Mouse (Mus musculus): ENCODE measurements at regions not wholly inside any gene's neighbourhood (a gene's known extent, or its start where the extent isn't known, plus 50 kb on each side); places are given as distances from the start of the nearest gene placed in this dataset.

DNA sequence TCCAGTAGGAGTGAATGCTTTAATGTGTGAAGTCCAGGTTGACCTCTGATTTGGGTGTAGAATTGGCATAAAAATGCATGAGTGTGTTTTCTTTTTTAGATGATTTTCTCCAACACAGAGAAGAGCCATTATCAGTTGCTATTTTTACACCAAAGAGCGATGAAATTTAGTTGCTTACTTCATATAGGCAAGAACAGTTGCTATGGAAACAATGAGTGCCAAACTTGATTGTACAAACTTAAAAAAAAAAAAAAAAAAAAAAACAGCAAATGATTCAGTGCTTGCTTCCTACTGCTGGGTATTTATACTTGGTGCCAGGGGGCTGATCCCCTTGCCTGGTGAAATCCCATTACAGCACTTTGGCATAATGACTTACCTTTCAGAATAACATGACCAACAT, 268.0 kb downstream of the Sec23a start:
- Histone ChIP-seq H3K4me1 (no peaks in the 10 kb centered on the region), H3K36me3 (no peaks in the 10 kb centered on the region), H3K9ac (no peak overlapping the region), H3K27me3 (no peaks in the 10 kb centered on the region), H3K4me2 (replicated peaks) (no peak overlapping the region), H3K9me3 (no peaks in the 10 kb centered on the region), H3K4me3 (no peak overlapping the region), H3K27ac (no peak overlapping the region)
- 86% methylated on average over 1 of the region's 1 CpGs for WGBS
- ATAC-seq (ENCODE audit: low FRiP score, low read depth), result no peak

DNA sequence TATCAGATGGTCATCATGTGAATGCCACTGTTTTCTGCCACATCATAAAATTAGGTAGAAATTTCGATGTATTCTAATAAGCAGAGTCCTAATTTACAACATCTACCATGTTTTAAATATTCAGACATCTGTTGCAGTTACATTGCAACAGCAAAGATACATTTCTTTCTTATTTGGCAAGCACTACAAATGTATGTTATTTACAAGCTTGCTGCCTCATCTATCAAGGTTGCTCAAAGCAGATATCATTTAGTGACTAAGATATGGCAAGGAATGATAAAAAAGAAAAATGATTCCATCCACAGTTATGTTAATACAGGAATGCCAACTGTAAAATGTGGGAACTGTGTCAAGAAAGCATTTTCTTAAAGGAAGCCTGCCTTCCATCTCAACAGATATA, 283.7 kb downstream of the Sec23a start:
- H3K27me3 ChIP-seq, result no peaks in the 10 kb centered on the region
- 64% methylated on average over 1 of the region's 1 CpGs for WGBS
- H3K9ac ChIP-seq, result no peak overlapping the region
- H3K4me1 ChIP-seq, result 0 out of 2 replicates have a peak, but pooled peaks cover 3% of the 10 kb centered on the region
- H3K4me3 ChIP-seq, result no peak overlapping the region
- no peak overlapping the region for H3K27ac ChIP-seq
- H3K36me3 ChIP-seq, result no peaks in the 10 kb centered on the region
- no peak overlapping the region for H3K4me2 ChIP-seq (replicated peaks)
- no peaks in the 10 kb centered on the region for H3K9me3 ChIP-seq
- ATAC-seq (ENCODE audit: low FRiP score, low read depth), result no peak

DNA sequence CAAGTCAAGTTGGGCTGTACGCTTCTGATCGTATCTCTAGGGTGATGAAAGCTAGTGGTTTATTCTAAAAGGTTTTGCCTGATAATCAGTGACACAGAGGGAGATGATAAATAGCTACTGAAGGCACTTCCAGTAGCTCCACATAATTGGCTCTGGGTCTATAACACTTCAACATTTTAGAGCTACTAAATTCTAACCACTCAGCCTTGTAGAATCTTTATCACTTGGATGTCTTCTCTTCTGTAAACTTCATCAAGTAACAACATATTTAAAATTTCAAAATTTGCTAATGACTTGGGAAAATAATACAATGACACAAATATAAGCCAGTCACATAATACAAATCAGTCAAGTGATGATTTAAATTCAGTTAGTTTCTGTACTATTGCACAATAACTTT, 284.3 kb downstream of the Sec23a start:
- Histone ChIP-seq H3K9me3 (no peaks in the 10 kb centered on the region), H3K4me1 (0 out of 2 replicates have a peak, but pooled peaks cover 3% of the 10 kb centered on the region), H3K27me3 (no peaks in the 10 kb centered on the region), H3K9ac (no peak overlapping the region), H3K4me3 (no peak overlapping the region), H3K4me2 (replicated peaks) (no peak overlapping the region), H3K36me3 (no peaks in the 10 kb centered on the region), H3K27ac (no peak overlapping the region)
- 93% methylated on average over 2 of the region's 2 CpGs for WGBS
- ATAC-seq (ENCODE audit: low FRiP score, low read depth), result no peak

DNA sequence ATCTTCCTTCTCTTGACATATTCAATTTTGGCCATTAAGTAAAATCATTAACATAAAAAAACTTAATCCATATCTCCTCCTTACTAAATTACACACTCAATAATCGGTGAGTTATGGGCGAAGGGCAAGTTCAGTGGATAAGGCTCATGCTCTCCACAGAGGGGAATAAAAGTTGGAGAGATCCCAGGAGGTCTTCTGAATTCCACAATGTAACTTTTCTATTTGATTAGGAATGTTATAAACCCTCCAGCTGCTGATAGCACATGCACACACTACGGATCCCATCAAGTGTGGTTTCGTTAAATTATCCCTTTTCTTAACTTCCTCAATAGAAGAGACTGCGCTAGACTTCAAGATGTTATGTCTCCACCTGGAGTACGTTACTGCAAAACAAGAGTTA, 293.9 kb downstream of the Sec23a start:
- no peaks in the 10 kb centered on the region for H3K27me3 ChIP-seq
- no peaks in the 10 kb centered on the region for H3K4me1 ChIP-seq
- no peaks in the 10 kb centered on the region for H3K36me3 ChIP-seq
- H3K9me3 ChIP-seq, result no peaks in the 10 kb centered on the region
- no peak overlapping the region for H3K4me2 ChIP-seq (replicated peaks)
- 88% methylated on average over 6 of the region's 6 CpGs for WGBS
- H3K9ac ChIP-seq, result no peak overlapping the region
- H3K4me3 ChIP-seq, result no peak overlapping the region
- ATAC-seq (ENCODE audit: low FRiP score, low read depth), result no peak
- no peak overlapping the region for H3K27ac ChIP-seq

DNA sequence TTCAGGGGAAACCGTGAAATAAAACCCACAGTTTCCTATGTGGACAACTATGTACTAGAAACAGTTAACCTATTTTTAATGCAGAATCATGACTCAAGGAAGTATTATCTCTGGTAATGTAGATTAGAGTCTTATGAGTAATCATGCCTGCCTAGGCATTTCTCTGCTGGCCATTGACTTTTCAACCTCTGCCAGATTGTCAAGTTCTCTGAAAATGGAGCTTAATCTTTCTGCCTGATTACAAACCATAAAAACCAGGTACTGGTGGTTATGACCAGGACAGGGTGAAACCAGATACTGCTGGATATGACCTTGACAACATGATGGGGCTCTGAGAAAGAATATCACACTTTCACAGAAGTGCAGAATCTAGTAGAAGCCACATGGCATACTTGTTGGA, 297.6 kb downstream of the Sec23a start:
- Histone ChIP-seq H3K9me3 (no peaks in the 10 kb centered on the region), H3K4me2 (replicated peaks) (no peak overlapping the region), H3K36me3 (no peaks in the 10 kb centered on the region), H3K9ac (no peak overlapping the region), H3K4me1 (no peaks in the 10 kb centered on the region), H3K27ac (no peak overlapping the region), H3K27me3 (no peaks in the 10 kb centered on the region), H3K4me3 (no peak overlapping the region)
- ATAC-seq (ENCODE audit: low FRiP score, low read depth), result no peak
- 82% methylated on average over 1 of the region's 1 CpGs for WGBS

DNA sequence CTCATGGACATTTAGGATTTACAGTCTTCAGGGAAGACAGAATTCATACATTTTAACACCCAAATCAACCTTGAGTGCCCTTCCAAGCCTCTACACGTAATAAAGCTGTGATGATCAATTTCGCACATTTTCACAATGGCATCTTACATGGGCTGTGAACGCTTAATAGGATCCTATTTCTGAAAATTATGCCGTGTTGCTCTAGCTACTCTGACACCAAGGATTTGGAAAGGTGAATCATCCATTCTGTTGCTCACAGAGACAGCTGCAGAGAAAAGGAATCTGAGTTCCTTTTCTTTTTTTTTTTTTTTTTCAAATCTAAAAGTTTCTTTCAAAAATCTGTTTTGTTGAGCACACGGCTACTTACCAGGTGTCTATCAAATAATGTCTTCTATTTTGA, 316.1 kb downstream of the Sec23a start:
- Histone ChIP-seq H3K27ac (no peak overlapping the region), H3K4me3 (no peak overlapping the region), H3K9me3 (no peaks in the 10 kb centered on the region), H3K9ac (no peak overlapping the region), H3K27me3 (no peaks in the 10 kb centered on the region), H3K4me1 (no peaks in the 10 kb centered on the region), H3K36me3 (no peaks in the 10 kb centered on the region), H3K4me2 (replicated peaks) (no peak overlapping the region)
- WGBS, result 84% methylated on average over 5 of the region's 5 CpGs
- no peak for ATAC-seq (ENCODE audit: low FRiP score, low read depth)

DNA sequence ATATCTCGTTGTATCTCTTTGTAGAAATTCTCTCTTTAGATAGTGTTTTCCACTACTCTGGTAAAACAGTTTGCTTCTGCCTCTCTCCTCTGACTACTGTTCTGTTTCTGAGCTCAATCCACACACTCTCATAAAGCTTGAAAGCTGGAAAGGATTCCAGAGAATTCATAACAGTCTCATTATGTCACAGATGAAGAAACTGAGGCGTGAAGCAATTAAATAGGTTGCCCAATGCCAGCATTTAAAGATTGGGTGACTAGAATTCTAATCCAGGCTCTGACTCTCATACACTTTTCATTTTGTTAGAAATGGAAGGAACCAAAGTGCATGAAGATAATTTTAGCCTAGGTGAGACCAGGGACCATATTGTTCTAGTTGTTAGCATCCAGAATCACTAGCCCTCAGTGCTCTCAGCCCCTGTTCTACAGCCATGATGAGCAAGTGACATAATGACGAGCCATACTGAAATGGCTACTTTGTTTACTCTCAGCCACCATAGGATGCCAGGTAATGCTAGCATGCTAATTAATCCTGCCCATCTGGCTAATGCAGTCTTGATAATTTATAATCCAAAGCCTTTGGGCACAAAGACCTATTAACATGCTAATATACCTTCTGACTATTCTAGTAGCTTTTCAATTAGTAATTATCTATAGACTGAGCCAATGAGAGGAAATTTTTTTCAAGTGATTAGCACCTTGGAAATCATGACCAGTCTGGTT, 341.7 kb downstream of the Sec23a start:
- no peaks in the 10 kb centered on the region for H3K9me3 ChIP-seq
- no peak overlapping the region for H3K4me2 ChIP-seq (replicated peaks)
- H3K36me3 ChIP-seq, result no peaks in the 10 kb centered on the region
- ATAC-seq (ENCODE audit: low FRiP score, low read depth), result no peak
- no peak overlapping the region for H3K9ac ChIP-seq
- no peaks in the 10 kb centered on the region for H3K4me1 ChIP-seq
- H3K4me3 ChIP-seq, result no peak overlapping the region
- no peak overlapping the region for H3K27ac ChIP-seq
- H3K27me3 ChIP-seq, result no peaks in the 10 kb centered on the region
- WGBS, result 75% methylated on average over 3 of the region's 3 CpGs

DNA sequence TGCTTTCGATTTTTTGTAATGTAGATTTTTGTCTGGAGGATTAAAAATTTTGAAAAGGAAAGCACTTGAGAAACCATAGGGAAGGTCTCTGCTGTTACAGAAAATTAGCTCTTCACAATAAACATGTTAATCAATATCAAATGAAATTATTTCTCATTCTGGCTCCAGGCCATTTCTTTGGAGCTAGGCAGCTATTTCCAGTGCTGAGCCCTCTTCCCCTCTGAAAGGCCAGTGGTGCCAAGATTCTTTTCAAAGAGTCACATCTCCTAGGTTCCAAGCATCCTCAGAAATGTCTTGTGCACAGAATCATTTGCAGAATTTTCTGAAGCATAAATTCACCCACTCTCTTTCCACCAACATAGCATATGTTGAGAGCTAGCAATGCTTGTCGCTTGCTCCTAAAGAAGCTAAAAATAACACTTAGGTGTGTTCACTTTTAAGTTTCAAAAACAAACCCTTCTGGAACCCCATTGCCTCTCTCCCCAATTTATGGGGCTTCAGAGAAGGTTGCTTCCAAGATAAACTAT, 357.2 kb downstream of the Sec23a start:
- no peak overlapping the region for H3K4me3 ChIP-seq
- H3K27me3 ChIP-seq, result no peaks in the 10 kb centered on the region
- no peaks in the 10 kb centered on the region for H3K4me1 ChIP-seq
- no peaks in the 10 kb centered on the region for H3K36me3 ChIP-seq
- WGBS, result 92% methylated on average over 2 of the region's 2 CpGs
- no peak overlapping the region for H3K4me2 ChIP-seq (replicated peaks)
- H3K27ac ChIP-seq, result no peak overlapping the region
- no peak for ATAC-seq (ENCODE audit: low FRiP score, low read depth)
- H3K9ac ChIP-seq, result no peak overlapping the region
- no peaks in the 10 kb centered on the region for H3K9me3 ChIP-seq

DNA sequence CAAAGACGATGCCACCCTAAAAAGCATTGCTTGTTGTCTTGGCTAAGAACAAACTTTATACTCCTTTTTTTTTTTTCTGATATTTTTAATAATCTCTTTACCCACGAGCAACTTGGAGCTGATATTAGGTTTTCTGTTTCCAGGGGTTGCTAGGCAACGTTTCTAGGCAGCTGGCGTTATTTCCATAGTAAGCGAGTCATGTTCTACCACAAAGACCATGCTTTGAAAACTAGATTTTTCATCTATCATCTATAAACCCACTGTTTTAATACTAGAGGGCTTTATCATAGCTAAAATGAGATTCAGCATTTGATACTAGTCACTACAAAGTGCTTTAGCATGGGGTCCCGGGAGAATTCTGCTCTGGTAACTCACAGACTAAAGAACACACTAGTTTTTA, 358.1 kb downstream of the Sec23a start:
- no peak overlapping the region for H3K9ac ChIP-seq

DNA sequence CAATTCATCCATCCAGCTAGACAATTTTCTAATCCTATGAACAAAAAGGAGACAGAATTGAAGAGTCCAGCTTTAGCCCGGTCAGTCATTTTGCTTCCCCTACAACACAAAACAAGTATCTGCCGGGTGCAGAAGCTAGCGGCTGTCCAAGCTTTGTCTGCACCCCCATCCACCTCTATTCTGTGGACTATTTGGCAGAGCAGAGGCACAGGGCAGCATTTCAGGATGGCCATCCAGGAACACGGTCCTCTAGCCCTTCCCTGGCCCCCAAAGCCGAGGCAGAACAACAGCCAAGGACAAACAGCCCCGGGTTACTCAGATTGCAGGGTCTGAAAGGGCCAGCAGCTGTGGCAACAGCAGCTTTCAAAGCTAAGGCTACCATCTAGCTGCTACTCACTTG, 358.6 kb downstream of the Sec23a start:
- WGBS, result 76% methylated on average over 6 of the region's 6 CpGs
- Histone ChIP-seq H3K9me3 (no peaks in the 10 kb centered on the region), H3K4me2 (replicated peaks) (no peak overlapping the region)

More for the DNA sequence above, 358.1 kb downstream of the Sec23a start:
- H3K4me1 ChIP-seq, result no peaks in the 10 kb centered on the region
- no peaks in the 10 kb centered on the region for H3K27me3 ChIP-seq
- H3K4me3 ChIP-seq, result no peak overlapping the region
- 78% methylated on average over 6 of the region's 6 CpGs for WGBS
- ATAC-seq (ENCODE audit: low FRiP score, low read depth), result no peak
- H3K4me2 ChIP-seq (replicated peaks), result no peak overlapping the region
- H3K9me3 ChIP-seq, result no peaks in the 10 kb centered on the region
- H3K27ac ChIP-seq, result no peak overlapping the region
- no peaks in the 10 kb centered on the region for H3K36me3 ChIP-seq

DNA sequence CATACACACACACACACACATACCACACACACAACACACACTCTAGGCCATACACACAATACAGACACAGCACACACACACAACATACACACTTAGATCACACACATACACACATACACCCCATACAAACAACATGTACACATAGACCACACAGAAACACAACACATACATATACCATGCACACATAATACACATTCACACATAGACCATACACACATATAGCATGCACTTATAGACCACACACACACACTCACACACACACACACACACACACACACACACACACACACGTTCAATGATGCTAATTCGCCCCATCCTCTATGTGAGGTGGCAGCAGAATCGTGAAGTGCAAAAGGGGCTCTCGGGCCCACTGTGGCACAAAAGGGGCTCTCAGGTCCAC, 359.1 kb downstream of the Sec23a start:
- Histone ChIP-seq H3K9ac (no peak overlapping the region), H3K27ac (no peak overlapping the region), H3K4me3 (no peak overlapping the region), H3K4me1 (no peaks in the 10 kb centered on the region), H3K36me3 (no peaks in the 10 kb centered on the region), H3K4me2 (replicated peaks) (no peak overlapping the region), H3K9me3 (no peaks in the 10 kb centered on the region), H3K27me3 (no peaks in the 10 kb centered on the region)
- ATAC-seq (ENCODE audit: low FRiP score, low read depth), result no peak
- WGBS, result 87% methylated on average over 4 of the region's 4 CpGs

More for the DNA sequence above, 358.6 kb downstream of the Sec23a start:
- Histone ChIP-seq H3K4me3 (no peak overlapping the region), H3K27ac (no peak overlapping the region), H3K4me1 (no peaks in the 10 kb centered on the region), H3K36me3 (no peaks in the 10 kb centered on the region), H3K27me3 (no peaks in the 10 kb centered on the region), H3K9ac (no peak overlapping the region)
- ATAC-seq (ENCODE audit: low FRiP score, low read depth), result no peak

DNA sequence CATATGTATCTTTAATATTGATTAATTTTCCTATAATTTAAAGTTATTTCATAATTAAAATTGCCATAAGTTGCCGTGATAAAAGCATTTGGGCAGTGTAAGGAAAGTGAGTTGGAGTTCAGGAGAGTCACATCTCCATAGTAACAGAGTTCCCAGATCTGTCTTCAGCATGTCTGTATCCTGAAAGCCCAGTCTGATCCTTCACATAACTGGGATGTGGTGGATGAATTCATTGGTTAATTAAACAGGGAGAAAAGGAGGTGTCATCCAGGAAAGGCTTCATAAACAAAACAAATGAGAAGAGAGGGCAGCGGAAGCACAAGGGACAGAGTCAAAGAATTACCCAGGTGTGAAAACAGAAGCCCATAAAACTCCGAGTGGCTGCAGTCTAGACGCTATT, 363.5 kb downstream of the Sec23a start:
- no peak overlapping the region for H3K9ac ChIP-seq
- no peak overlapping the region for H3K4me2 ChIP-seq (replicated peaks)
- no peaks in the 10 kb centered on the region for H3K9me3 ChIP-seq
- H3K27me3 ChIP-seq, result no peaks in the 10 kb centered on the region
- WGBS, result 23% methylated on average over 4 of the region's 4 CpGs
- ATAC-seq (ENCODE audit: low FRiP score, low read depth), result no peak
- H3K36me3 ChIP-seq, result no peaks in the 10 kb centered on the region
- no peak overlapping the region for H3K4me3 ChIP-seq
- no peak overlapping the region for H3K27ac ChIP-seq
- H3K4me1 ChIP-seq, result peaks cover 5% of the 10 kb centered on the region; the same call in 1 of the 2 replicates

DNA sequence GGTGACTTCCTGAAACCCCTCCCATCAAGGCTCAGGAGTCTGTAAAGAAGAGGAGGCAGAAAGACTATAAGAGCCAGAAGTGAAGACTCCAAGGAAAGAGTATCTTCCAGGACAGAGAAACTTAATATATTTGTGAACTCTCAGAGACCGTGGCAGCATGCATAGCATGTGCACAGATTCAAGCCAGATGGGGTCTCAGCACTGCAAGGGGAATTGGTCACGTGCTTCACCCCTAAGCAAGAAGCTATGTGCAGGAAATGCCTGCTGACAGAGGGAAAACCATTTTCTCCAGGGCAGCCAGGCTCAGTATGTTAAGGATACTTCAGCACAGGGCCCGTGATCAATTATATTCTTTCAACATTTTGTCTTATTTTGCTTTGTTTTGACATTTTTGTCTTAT, 368.0 kb downstream of the Sec23a start:
- ATAC-seq (ENCODE audit: low FRiP score, low read depth), result peak; percentile 71; the same call in 1 of the 2 replicates

More for the DNA sequence above, 368.0 kb downstream of the Sec23a start:
- Histone ChIP-seq H3K4me3 (no peak overlapping the region), H3K9ac (no peak overlapping the region), H3K4me1 (peaks cover 13% of the 10 kb centered on the region), H3K27me3 (no peaks in the 10 kb centered on the region), H3K9me3 (no peaks in the 10 kb centered on the region), H3K27ac (no peak overlapping the region), H3K4me2 (replicated peaks) (no peak overlapping the region), H3K36me3 (no peaks in the 10 kb centered on the region)
- 21% methylated on average over 3 of the region's 3 CpGs for WGBS
